Mouse (Mus musculus): ENCODE measurements around the gene Serpinc1.

Gene Serpinc1

GRCm38 (mm10) chr1:161046972-161047371 is 68.6 kb downstream of the Serpinc1 start:
- no peak for DNase-seq (ENCODE audit: low spot score in 2 of 2)
